Mouse (Mus musculus) midbrain, embryonic 16.5 days (tissue): ENCODE measurements around the gene Erc2. TPM values are rescaled to one million over a fixed set of nuclear protein-coding genes. Genes with fewer than 3 reads are reported as not detected.

Experiments
- ATAC-seq: fragments of 200-750 bp; cut with Nextera tagmentation; 2 replicates; pipeline ENCODE4 v1.8.0; 2017; ENCODE audit warnings: moderate TSS enrichment
- H3K27ac ChIP-seq: fragments of 300-500 bp; sonication (generic); 2 replicates; pipeline ENCODE4 v1.5.1; 2014; ENCODE audit warnings: mild to moderate bottlenecking, low read length, mixed read lengths
- H3K27me3 ChIP-seq: fragments of 300-500 bp; sonication (generic); 2 replicates; pipeline ENCODE4 v1.6.1; 2014; ENCODE audit warnings: low read depth, low read length, mixed read lengths; ENCODE audit not compliant: control insufficient read depth, insufficient read depth
- H3K36me3 ChIP-seq: fragments of 300-500 bp; sonication (generic); 2 replicates; pipeline ENCODE4 v1.6.1; 2014; ENCODE audit warnings: mild to moderate bottlenecking, low read length, moderate library complexity, mixed read lengths; ENCODE audit not compliant: control insufficient read depth, insufficient read depth
- H3K4me1 ChIP-seq: fragments of 300-500 bp; sonication (generic); 2 replicates; pipeline ENCODE4 v1.6.1; 2014; ENCODE audit warnings: mild to moderate bottlenecking, low read length, mixed read lengths; ENCODE audit not compliant: control insufficient read depth, insufficient read depth
- H3K4me2 ChIP-seq: fragments of 300-500 bp; sonication (generic); 2 replicates; pipeline ENCODE4 v1.6.1; 2014; ENCODE audit warnings: mild to moderate bottlenecking, low read length, mixed read lengths
- H3K4me3 ChIP-seq: fragments of 300-500 bp; sonication (generic); 2 replicates; pipeline ENCODE4 v1.5.1; 2014; ENCODE audit warnings: low read depth, mild to moderate bottlenecking, low read length, moderate library complexity, mixed read lengths
- H3K9ac ChIP-seq: fragments of 300-500 bp; sonication (generic); 2 replicates; pipeline ENCODE4 v1.6.1; 2014; ENCODE audit warnings: low read depth, low read length, mixed read lengths
- H3K9me3 ChIP-seq: fragments of 300-500 bp; sonication (generic); replicated peaks from 2 replicates; pipeline ENCODE4 v1.6.1; 2014; ENCODE audit warnings: mild to moderate bottlenecking, low read length, mixed read lengths; ENCODE audit not compliant: control insufficient read depth, poor library complexity, severe bottlenecking
- WGBS: fragments of 180-500 bp; shearing (Covaris S2); extraction: QIAGEN DNeasy Blood & Tissue Kit; methylation state at CpG from one replicate; pipeline ENCODE4 v1.1.7; 2014; 5-methylcytosine and 5-hydroxymethylcytosine counted together
- polyA plus RNA-seq: library from polyadenylated mRNA; unstranded; fragments of >200 nt; fragmentation: Nextera tagmentation; extraction: Ambion mirVana; gene quantifications from 2 replicates; pipeline ENCODE4 v1.2.1, GENCODE M21; 2015

The Erc2 gene
- polyA plus RNA-seq, 1 experiment from 2014 or later = 94.2 TPM

- Histone ChIP-seq H3K36me3 (no peaks in the 10 kb centered on the region), H3K4me3 (no peak overlapping the region), H3K27ac (no peak overlapping the region), H3K4me2 (no peak overlapping the region), H3K9ac (no peak overlapping the region), H3K27me3 (no peaks in the 10 kb centered on the region), H3K4me1 (no peaks in the 10 kb centered on the region), H3K9me3 (no peaks in the 10 kb centered on the region)
- WGBS = 93% methylated on average over 6 of the region's 6 CpGs
- no peak for ATAC-seq
These were observed 656.7 kb downstream of the Erc2 start for GRCm38 (mm10) chr14:28278951-28279350.

- Histone ChIP-seq H3K4me2 (no peak overlapping the region), H3K27me3 (no peaks in the 10 kb centered on the region), H3K9me3 (no peaks in the 10 kb centered on the region), H3K27ac (no peak overlapping the region), H3K4me3 (no peak overlapping the region), H3K9ac (no peak overlapping the region), H3K4me1 (no peaks in the 10 kb centered on the region), H3K36me3 (no peaks in the 10 kb centered on the region)
- WGBS = 89% methylated on average over 1 of the region's 1 CpGs
- ATAC-seq = no peak
These were observed 658.1 kb downstream of the Erc2 start for GRCm38 (mm10) chr14:28280376-28280775.

GRCm38 (mm10) chr14:28283319-28284095, 661.3 kb downstream of the Erc2 start:
- ATAC-seq = no peak
- H3K9me3 ChIP-seq = no peaks in the 10 kb centered on the region
- H3K4me1 ChIP-seq = no peaks in the 10 kb centered on the region
- WGBS = 86% methylated on average over 1 of the region's 1 CpGs
- no peak overlapping the region for H3K9ac ChIP-seq
- no peaks in the 10 kb centered on the region for H3K36me3 ChIP-seq
- no peak overlapping the region for H3K4me2 ChIP-seq
- no peaks in the 10 kb centered on the region for H3K27me3 ChIP-seq
- H3K27ac ChIP-seq = no peak overlapping the region
- H3K4me3 ChIP-seq = no peak overlapping the region

- Histone ChIP-seq H3K27ac (no peak overlapping the region), H3K4me2 (no peak overlapping the region), H3K9ac (no peak overlapping the region), H3K36me3 (no peaks in the 10 kb centered on the region), H3K4me1 (no peaks in the 10 kb centered on the region), H3K9me3 (no peaks in the 10 kb centered on the region), H3K27me3 (no peaks in the 10 kb centered on the region), H3K4me3 (no peak overlapping the region)
- no peak for ATAC-seq
These were observed 664.3 kb downstream of the Erc2 start for GRCm38 (mm10) chr14:28286511-28286910.

- no peak for ATAC-seq
- no peak overlapping the region for H3K4me3 ChIP-seq
- H3K27me3 ChIP-seq = no peaks in the 10 kb centered on the region
- 97% methylated on average over 2 of the region's 2 CpGs for WGBS
- H3K9me3 ChIP-seq = no peaks in the 10 kb centered on the region
- no peak overlapping the region for H3K9ac ChIP-seq
- no peak overlapping the region for H3K4me2 ChIP-seq
- H3K27ac ChIP-seq = no peak overlapping the region
- H3K4me1 ChIP-seq = no peaks in the 10 kb centered on the region
- H3K36me3 ChIP-seq = no peaks in the 10 kb centered on the region
These were observed 666.0 kb downstream of the Erc2 start for GRCm38 (mm10) chr14:28288196-28288595.

- H3K36me3 ChIP-seq = no peaks in the 10 kb centered on the region
- H3K9ac ChIP-seq = no peak overlapping the region
- no peak overlapping the region for H3K4me2 ChIP-seq
- H3K27ac ChIP-seq = no peak overlapping the region
- H3K27me3 ChIP-seq = no peaks in the 10 kb centered on the region
- ATAC-seq = no peak
- no peaks in the 10 kb centered on the region for H3K4me1 ChIP-seq
- 89% methylated on average over 2 of the region's 2 CpGs for WGBS
- no peaks in the 10 kb centered on the region for H3K9me3 ChIP-seq
- no peak overlapping the region for H3K4me3 ChIP-seq
These were observed 666.7 kb downstream of the Erc2 start for GRCm38 (mm10) chr14:28288926-28289325.

GRCm38 (mm10) chr14:28293921-28294320, 671.7 kb downstream of the Erc2 start:
- Histone ChIP-seq H3K9me3 (no peaks in the 10 kb centered on the region), H3K4me3 (no peak overlapping the region), H3K4me1 (no peaks in the 10 kb centered on the region), H3K36me3 (no peaks in the 10 kb centered on the region), H3K27me3 (no peaks in the 10 kb centered on the region), H3K27ac (no peak overlapping the region), H3K9ac (no peak overlapping the region), H3K4me2 (no peak overlapping the region)
- ATAC-seq = no peak
- WGBS = 91% methylated on average over 5 of the region's 5 CpGs

GRCm38 (mm10) chr14:28295145-28295544, 672.9 kb downstream of the Erc2 start:
- no peaks in the 10 kb centered on the region for H3K4me1 ChIP-seq
- H3K4me2 ChIP-seq = no peak overlapping the region
- no peaks in the 10 kb centered on the region for H3K9me3 ChIP-seq
- no peaks in the 10 kb centered on the region for H3K36me3 ChIP-seq
- WGBS = 70% methylated on average over 4 of the region's 4 CpGs
- no peak for ATAC-seq
- H3K9ac ChIP-seq = no peak overlapping the region
- H3K4me3 ChIP-seq = no peak overlapping the region
- no peaks in the 10 kb centered on the region for H3K27me3 ChIP-seq
- no peak overlapping the region for H3K27ac ChIP-seq

GRCm38 (mm10) chr14:28300095-28300494, 677.9 kb downstream of the Erc2 start:
- no peaks in the 10 kb centered on the region for H3K4me1 ChIP-seq
- H3K36me3 ChIP-seq = no peaks in the 10 kb centered on the region
- H3K27me3 ChIP-seq = no peaks in the 10 kb centered on the region
- no peak overlapping the region for H3K4me2 ChIP-seq
- H3K9me3 ChIP-seq = no peaks in the 10 kb centered on the region
- WGBS = 78% methylated on average over 6 of the region's 6 CpGs
- H3K4me3 ChIP-seq = no peak overlapping the region
- no peak overlapping the region for H3K27ac ChIP-seq
- ATAC-seq = no peak
- no peak overlapping the region for H3K9ac ChIP-seq
